Mouse (Mus musculus) gastrocnemius, adult 18-20 months (tissue): Measurements from ENCODE around the gene Ezh1. TPM values are rescaled to one million over a fixed set of nuclear protein-coding genes. Genes with fewer than 3 reads are reported as not detected.

Source experiments
- DNase-seq: peaks from one replicate; pipeline ENCODE4 v3.0.0; 2021; ENCODE audit warnings: low spot score
- long read RNA-seq, 2 experiments: library from polyadenylated mRNA; stranded (forward); transcript quantifications; one replicate each; pipeline ENCODE4 v2.0.0; 2021
- total RNA-seq, 2 experiments: library from RNA; stranded (reverse); gene quantifications; 2 replicates each; pipeline ENCODE4 v1.2.3; 2021

The Ezh1 gene
- 10 to 100 TPM; 25.3 to 26.3 TPM for total RNA-seq
- long read RNA-seq, experiment 1, full-length matches to known transcripts: 35 of 58 reads
- long read RNA-seq, experiment 1, partial matches to known transcripts: 12 of 58 reads
- long read RNA-seq, experiment 1, other reads (novel, unspliced or antisense): 11 of 58 reads
- long read RNA-seq, experiment 2, full-length matches to known transcripts: 34 of 53 reads
- long read RNA-seq, experiment 2, partial matches to known transcripts: 6 of 53 reads
- long read RNA-seq, experiment 2, other reads (novel, unspliced or antisense): 13 of 53 reads

- peak; percentile 90 for DNase-seq
Measured at GRCm38 (mm10) chr11:101226065-101226701, at the start of gene Ezh1. Gene Ezh1, minus strand, starts transcription at chr11:101226463.

GRCm38 (mm10) chr11:101275309-101275708 lies 49.0 kb upstream of the Ezh1 start:
- no peak for DNase-seq

- no peak for DNase-seq
Measured at GRCm38 (mm10) chr11:101272446-101272845, 46.2 kb upstream of the Ezh1 start.

GRCm38 (mm10) chr11:101269577-101270116 lies 43.4 kb upstream of the Ezh1 start:
- no peak for DNase-seq

GRCm38 (mm10) chr11:101265906-101266305 lies 39.6 kb upstream of the Ezh1 start:
- no peak for DNase-seq

- DNase-seq: no peak
Measured at GRCm38 (mm10) chr11:101264954-101265471, 38.8 kb upstream of the Ezh1 start.

GRCm38 (mm10) chr11:101263989-101264280 lies 37.7 kb upstream of the Ezh1 start:
- no peak for DNase-seq

GRCm38 (mm10) chr11:101263138-101263988 lies 37.1 kb upstream of the Ezh1 start:
- no peak for DNase-seq

- no peak for DNase-seq
Measured at GRCm38 (mm10) chr11:101262272-101262967, 36.2 kb upstream of the Ezh1 start.

GRCm38 (mm10) chr11:101260826-101261380 lies 34.6 kb upstream of the Ezh1 start:
- DNase-seq: no peak

GRCm38 (mm10) chr11:101259948-101260825 lies 33.9 kb upstream of the Ezh1 start, which contains the start of gene Wnk4:
Gene Wnk4, plus strand, starts transcription at chr11:101260567.
- no peak for DNase-seq

GRCm38 (mm10) chr11:101259261-101259712 lies 33.0 kb upstream of the Ezh1 start:
- DNase-seq: no peak

GRCm38 (mm10) chr11:101255826-101256775 lies 29.8 kb upstream of the Ezh1 start:
- DNase-seq: no peak

GRCm38 (mm10) chr11:101253613-101254389 lies 27.5 kb upstream of the Ezh1 start, which contains the start of gene Vps25:
Gene Vps25, plus strand, starts transcription at chr11:101253707.
- DNase-seq: peak; percentile 83

GRCm38 (mm10) chr11:101252941-101253340 lies 26.7 kb upstream of the Ezh1 start:
- no peak for DNase-seq

GRCm38 (mm10) chr11:101251031-101251430 lies 24.8 kb upstream of the Ezh1 start:
- DNase-seq: no peak

GRCm38 (mm10) chr11:101248258-101248994 lies 22.2 kb upstream of the Ezh1 start:
- peak; percentile 62 for DNase-seq
